Comparison of ENCODE assay signal across 9 mouse cellular contexts in the genomic region with DNA sequence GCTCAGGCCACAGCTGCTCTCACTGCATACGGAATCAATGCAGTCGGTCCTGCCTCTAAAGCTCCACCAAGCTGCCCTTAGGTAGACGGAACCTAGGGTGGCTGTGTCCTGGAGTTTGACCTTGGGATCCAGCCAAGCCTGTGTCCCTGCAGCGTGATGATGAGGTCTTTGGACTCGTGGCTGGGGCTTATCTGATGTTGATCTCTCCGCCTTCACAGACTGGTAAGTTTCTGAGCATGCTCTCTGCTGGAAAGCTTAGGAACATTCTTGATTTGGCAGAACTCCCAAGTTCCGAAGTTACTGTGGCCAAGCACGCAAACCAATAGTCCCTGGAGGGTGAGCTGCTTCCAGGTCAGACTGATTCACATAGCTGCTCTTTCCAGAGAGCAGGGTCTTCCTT. TPM values are rescaled to one million over a fixed set of nuclear protein-coding genes. Genes with fewer than 3 reads are reported as not detected.
A peak's percentile ranks its signal among the peaks of the same experiment; 100 is the strongest.
DNase-seq lines count a peak whose midpoint lies in the region; ATAC-seq and TF ChIP-seq lines count a peak whose summit lies in the region.
"Had no signal": no experiment of that assay in that cellular context is flagged by ENCODE, and none has a peak within 500 bp of the region (broad histone marks: within the 10 kb centered on the region; RNA-seq: fewer than 3 reads in every experiment).

No protein-coding gene starts in this region.

- intact Hi-C loops in heart, adult 2 months (cut with DNase I), result no loop called here

- no peak for ATAC-seq in kidney, embryonic 14.5 days (ENCODE audit: low FRiP score, low TSS enrichment)

- peaks cover 3% of the 10 kb centered on the region; the same call in 1 of the 2 replicates for H3K4me1 ChIP-seq in kidney, embryonic 14.5 days (ENCODE audit: control insufficient read depth, insufficient read depth, low read length)
- peaks cover 25% of the 10 kb centered on the region for H3K4me1 ChIP-seq in heart, adult 2 months (ENCODE audit: control insufficient read depth, insufficient read depth, low read length)
- no peaks in the 10 kb centered on the region for H3K4me1 ChIP-seq in thymus, adult 2 months (replicated peaks; ENCODE audit: control insufficient read depth, insufficient read depth, low read length)
- H3K4me1 ChIP-seq: embryonic facial prominence, embryonic 12.5 days had no signal

- DNase-seq in kidney, adult 11 months, result peak; percentile 97
- DNase-seq in heart, adult 2 months, result peak; percentile 81 to 89
- peak; percentile 93 for DNase-seq in kidney, postnatal 14 days
- peak; percentile 57 for DNase-seq in ovary, postnatal 36 days (ENCODE audit: low spot score)
- no peak for DNase-seq in left cerebral cortex, adult 11 months (ENCODE audit: low spot score)
- DNase-seq in cerebellum, adult 9-11 months, result no peak
- no peak for DNase-seq in thymus, adult 2 months

- peak; percentile 36; the same call in 1 of the 2 replicates for TF ChIP-seq POLR2A in heart, adult 2 months (IDR thresholded peaks at IDR 0.05; ENCODE audit: insufficient read depth, low read depth, low read length)
- TF ChIP-seq POLR2A in thymus, adult 2 months (IDR thresholded peaks at IDR 0.05; ENCODE audit: control insufficient read depth, extremely low read depth, insufficient read depth, low read length, poor library complexity), result no peak

- H3K27me3 ChIP-seq in kidney, embryonic 14.5 days (ENCODE audit: control insufficient read depth, insufficient read depth, low read length), result no peaks in the 10 kb centered on the region
- H3K27me3 ChIP-seq in heart, adult 2 months (ENCODE audit: control insufficient read depth, insufficient read depth, low read length), result no peaks in the 10 kb centered on the region
- H3K27me3 ChIP-seq in thymus, adult 2 months (ENCODE audit: control insufficient read depth, insufficient read depth, low read length), result no peaks in the 10 kb centered on the region
- H3K27me3 ChIP-seq: embryonic facial prominence, embryonic 12.5 days had no signal

- no peaks in the 10 kb centered on the region for H3K36me3 ChIP-seq in kidney, embryonic 14.5 days (ENCODE audit: control insufficient read depth, insufficient read depth, low read length)
- peaks cover 18% of the 10 kb centered on the region for H3K36me3 ChIP-seq in heart, adult 2 months (ENCODE audit: control insufficient read depth, insufficient read depth, low read length)
- no peaks in the 10 kb centered on the region for H3K36me3 ChIP-seq in thymus, adult 2 months (ENCODE audit: control insufficient read depth, insufficient read depth, low read length)

- no peaks in the 10 kb centered on the region for H3K79me2 ChIP-seq in heart, adult 2 months (replicated peaks; ENCODE audit: control insufficient read depth, insufficient read depth, low read length)

- H3K4me3 ChIP-seq in kidney, embryonic 14.5 days (ENCODE audit: low read length), result no peak overlapping the region
- no peak overlapping the region for H3K4me3 ChIP-seq in heart, adult 2 months
- no peak overlapping the region for H3K4me3 ChIP-seq in thymus, adult 2 months (ENCODE audit: control insufficient read depth, insufficient read depth, low read length)
- H3K4me3 ChIP-seq: embryonic facial prominence, embryonic 12.5 days had no signal

- no peak overlapping the region for H3K4me2 ChIP-seq in kidney, embryonic 14.5 days (replicated peaks; ENCODE audit: low read depth, low read length)
- H3K4me2 ChIP-seq: embryonic facial prominence, embryonic 12.5 days had no signal

- H3K27ac ChIP-seq in kidney, embryonic 14.5 days (ENCODE audit: low read depth, low read length), result no peak overlapping the region
- H3K27ac ChIP-seq in heart, adult 2 months, result peak overlapping the region; percentile 83
- no peak overlapping the region for H3K27ac ChIP-seq in thymus, adult 2 months (ENCODE audit: control insufficient read depth, insufficient read depth, low read length)
- H3K27ac ChIP-seq: embryonic facial prominence, embryonic 12.5 days had no signal

- 51% methylated on average over 8 of the region's 8 CpGs for WGBS in kidney, embryonic 14.5 days
- WGBS in heart, adult 2 months, result 10% methylated on average over 8 of the region's 8 CpGs
- WGBS in thymus, adult 2 months, result 89% methylated on average over 8 of the region's 8 CpGs

- TF ChIP-seq EP300 in heart, adult 2 months (IDR thresholded peaks at IDR 0.05; ENCODE audit: insufficient read depth, low read depth, low read length), result peak; percentile 99

- TF ChIP-seq CTCF in heart, adult 2 months (IDR thresholded peaks at IDR 0.05), result peak; percentile 24; the same call in 1 of the 2 replicates
- no peak for TF ChIP-seq CTCF in thymus, adult 2 months (IDR thresholded peaks at IDR 0.05; ENCODE audit: borderline replicate concordance, control insufficient read depth, extremely low read depth, insufficient read depth, low read length, poor library complexity)

- peaks cover 5% of the 10 kb centered on the region; the same call in 1 of the 2 replicates for H3K9me3 ChIP-seq in kidney, embryonic 14.5 days (ENCODE audit: control insufficient read depth, low read length)

- no peak overlapping the region for H3K9ac ChIP-seq in kidney, embryonic 14.5 days (ENCODE audit: low read depth, low read length)
- peak overlapping the region; percentile 32 for H3K9ac ChIP-seq in heart, adult 2 months (ENCODE audit: low read depth, low read length)
- H3K9ac ChIP-seq: embryonic facial prominence, embryonic 12.5 days had no signal

RNA-seq across cellular contexts. Expression of a gene that starts 13.1 kb away (rescaled TPM):
- 2.5 and 3.6 TPM in 2 replicates for polyA plus RNA-seq in kidney, embryonic 14.5 days (2014; fragmentation: Nextera tagmentation; extraction: Ambion mirVana)
- 10 to 100 TPM in 1 of 2 experiments, 1 to 10 TPM in 1; 3.8 to 13.8 TPM for total RNA-seq in heart, adult 2 months (2021)
- polyA plus RNA-seq in heart, adult 2 months (2012; rRNA removed), result 5.3 and 6.3 TPM in 2 replicates
- 3.3 and 3.4 TPM in 2 replicates for polyA plus RNA-seq in thymus, adult 2 months (2012; rRNA removed)

RNA-seq across cellular contexts. Expression of a gene that starts 32.2 kb away (rescaled TPM):
- 61.1 and 65.8 TPM in 2 replicates for polyA plus RNA-seq in kidney, embryonic 14.5 days (2014; fragmentation: Nextera tagmentation; extraction: Ambion mirVana)
- total RNA-seq in heart, adult 2 months (2021), result 10 to 100 TPM; 17.4 to 18.2 TPM
- polyA plus RNA-seq in heart, adult 2 months (2012; rRNA removed), result 23.6 and 25.8 TPM in 2 replicates
- 200 and 203 TPM in 2 replicates for polyA plus RNA-seq in thymus, adult 2 months (2012; rRNA removed)

RNA-seq across cellular contexts. Expression of a gene that starts 47.4 kb away (rescaled TPM):
- polyA plus RNA-seq in kidney, embryonic 14.5 days (2014; fragmentation: Nextera tagmentation; extraction: Ambion mirVana), result 130 and 136 TPM in 2 replicates
- total RNA-seq in heart, adult 2 months (2021), result 10 to 100 TPM; 47.3 to 49.0 TPM
- 36.6 and 43.6 TPM in 2 replicates for polyA plus RNA-seq in heart, adult 2 months (2012; rRNA removed)
- 90.3 and 104 TPM in 2 replicates for polyA plus RNA-seq in thymus, adult 2 months (2012; rRNA removed)

RNA-seq across cellular contexts. Expression of a gene that starts 48.4 kb away (rescaled TPM):
- polyA plus RNA-seq in kidney, embryonic 14.5 days (2014; fragmentation: Nextera tagmentation; extraction: Ambion mirVana), result 7.6 and 7.7 TPM in 2 replicates
- 1 to 10 TPM; 5.0 to 5.1 TPM for total RNA-seq in heart, adult 2 months (2021)
- polyA plus RNA-seq in heart, adult 2 months (2012; rRNA removed), result 5.0 and 5.3 TPM in 2 replicates
- polyA plus RNA-seq in thymus, adult 2 months (2012; rRNA removed), result 7.1 and 7.7 TPM in 2 replicates

Comparison
In these comparisons a context has a peak if more than half of its experiments do, and no peak if none do; other contexts are left out.
1. DNase-seq: peak in kidney, adult 11 months (single experiment), heart, adult 2 months (2 of 2), kidney, postnatal 14 days (single experiment) and ovary, postnatal 36 days (single experiment); none in left cerebral cortex, adult 11 months (single experiment), cerebellum, adult 9-11 months (single experiment) and thymus, adult 2 months (single experiment).